Mouse (Mus musculus): ENCODE measurements around the gene Mdm4. TPM values are rescaled to one million over a fixed set of nuclear protein-coding genes. Genes with fewer than 3 reads are reported as not detected.

Mdm4 gene
- polyA plus RNA-seq, 1 experiment: 11.5 TPM

GRCm38 (mm10) chr1:133016775-133017428, 13.5 kb downstream of the Mdm4 start:
- H3ac ChIP-seq (ENCODE audit: control insufficient read depth, insufficient read length): no peak overlapping the region
- H3K27me3 ChIP-seq (ENCODE audit: control insufficient read depth, insufficient read depth, insufficient read length): no peaks in the 10 kb centered on the region
- H3K79me2 ChIP-seq (ENCODE audit: control insufficient read depth, insufficient read depth): peaks cover 92% of the 10 kb centered on the region
- H3K36me3 ChIP-seq (ENCODE audit: control insufficient read depth, insufficient read depth): peaks cover 32% of the 10 kb centered on the region
- TF ChIP-seq POLR2AphosphoS2 (IDR thresholded peaks at IDR 0.05; ENCODE audit: insufficient read length, low read depth) (no peak), POLR2A (IDR thresholded peaks at IDR 0.05; ENCODE audit: insufficient read length, low read depth) (no peak), MYOG (IDR thresholded peaks at IDR 0.05; ENCODE audit: control insufficient read depth in 1 of 3, insufficient read depth in 1 of 3, insufficient read length in 2 of 3, low read depth in 2 of 3) (no peak), TCF3 (IDR thresholded peaks at IDR 0.05; ENCODE audit: insufficient read length, low read depth) (no peak), MYOD1 (IDR thresholded peaks at IDR 0.05; ENCODE audit: control insufficient read depth in 1 of 3, insufficient read length in 2 of 3, low read depth in 2 of 3) (no peak), MAX (IDR thresholded peaks at IDR 0.05; ENCODE audit: low read depth) (no peak), CEBPB (IDR thresholded peaks at IDR 0.05; ENCODE audit: insufficient read depth, poor library complexity, severe bottlenecking) (no peak), REST (IDR thresholded peaks at IDR 0.05; ENCODE audit: insufficient read depth, insufficient read length) (no peak), E2F4 (IDR thresholded peaks at IDR 0.05; ENCODE audit: insufficient read depth) (no peak), TCF12 (IDR thresholded peaks at IDR 0.05; ENCODE audit: insufficient read depth, poor library complexity, severe bottlenecking) (no peak), USF1 (IDR thresholded peaks at IDR 0.05; ENCODE audit: low read depth) (no peak)
- no peak overlapping the region for H3K4me2 ChIP-seq (ENCODE audit: low read depth)
- no peak overlapping the region for H3K4me3 ChIP-seq

GRCm38 (mm10) chr1:133014196-133014595, 16.2 kb downstream of the Mdm4 start:
- no peak overlapping the region for H3ac ChIP-seq (ENCODE audit: control insufficient read depth, insufficient read length)
- H3K27me3 ChIP-seq (ENCODE audit: control insufficient read depth, insufficient read depth, insufficient read length): no peaks in the 10 kb centered on the region
- no peak overlapping the region for H3K4me2 ChIP-seq (ENCODE audit: low read depth)
- H3K36me3 ChIP-seq (ENCODE audit: control insufficient read depth, insufficient read depth): peaks cover 45% of the 10 kb centered on the region
- no peak for TF ChIP-seq POLR2A (IDR thresholded peaks at IDR 0.05; ENCODE audit: insufficient read length, low read depth)
- TF ChIP-seq E2F4 (IDR thresholded peaks at IDR 0.05; ENCODE audit: insufficient read depth): no peak
- no peak for TF ChIP-seq MYOD1 (IDR thresholded peaks at IDR 0.05; ENCODE audit: control insufficient read depth in 1 of 3, insufficient read length in 2 of 3, low read depth in 2 of 3)
- TF ChIP-seq MYOG (IDR thresholded peaks at IDR 0.05; ENCODE audit: control insufficient read depth in 1 of 3, insufficient read depth in 1 of 3, insufficient read length in 2 of 3, low read depth in 2 of 3): no peak
- TF ChIP-seq CEBPB (IDR thresholded peaks at IDR 0.05; ENCODE audit: insufficient read depth, poor library complexity, severe bottlenecking): no peak
- no peak for TF ChIP-seq REST (IDR thresholded peaks at IDR 0.05; ENCODE audit: insufficient read depth, insufficient read length)
- no peak for TF ChIP-seq USF1 (IDR thresholded peaks at IDR 0.05; ENCODE audit: low read depth)
- TF ChIP-seq TCF12 (IDR thresholded peaks at IDR 0.05; ENCODE audit: insufficient read depth, poor library complexity, severe bottlenecking): no peak
- TF ChIP-seq SRF (IDR thresholded peaks at IDR 0.05; ENCODE audit: control insufficient read depth, insufficient read length, low read depth): no peak
- no peak for TF ChIP-seq TCF3 (IDR thresholded peaks at IDR 0.05; ENCODE audit: insufficient read length, low read depth)
- TF ChIP-seq MAX (IDR thresholded peaks at IDR 0.05; ENCODE audit: low read depth): no peak
- TF ChIP-seq POLR2AphosphoS2 (IDR thresholded peaks at IDR 0.05; ENCODE audit: insufficient read length, low read depth): no peak
- H3K79me2 ChIP-seq (ENCODE audit: control insufficient read depth, insufficient read depth): peaks cover 85% of the 10 kb centered on the region
- H3K4me3 ChIP-seq: no peak overlapping the region

- H3K36me3 ChIP-seq (ENCODE audit: control insufficient read depth, insufficient read depth): peaks cover 50% of the 10 kb centered on the region
- TF ChIP-seq CEBPB (IDR thresholded peaks at IDR 0.05; ENCODE audit: insufficient read depth, poor library complexity, severe bottlenecking) (no peak), E2F4 (IDR thresholded peaks at IDR 0.05; ENCODE audit: insufficient read depth) (no peak), TCF3 (IDR thresholded peaks at IDR 0.05; ENCODE audit: insufficient read length, low read depth) (no peak), MYOD1 (IDR thresholded peaks at IDR 0.05; ENCODE audit: control insufficient read depth in 1 of 3, insufficient read length in 2 of 3, low read depth in 2 of 3) (no peak), MAX (IDR thresholded peaks at IDR 0.05; ENCODE audit: low read depth) (no peak), POLR2A (IDR thresholded peaks at IDR 0.05; ENCODE audit: insufficient read length, low read depth) (no peak), REST (IDR thresholded peaks at IDR 0.05; ENCODE audit: insufficient read depth, insufficient read length) (no peak), USF1 (IDR thresholded peaks at IDR 0.05; ENCODE audit: low read depth) (no peak), MYOG (IDR thresholded peaks at IDR 0.05; ENCODE audit: control insufficient read depth in 1 of 3, insufficient read depth in 1 of 3, insufficient read length in 2 of 3, low read depth in 2 of 3) (no peak), POLR2AphosphoS2 (IDR thresholded peaks at IDR 0.05; ENCODE audit: insufficient read length, low read depth) (no peak), SRF (IDR thresholded peaks at IDR 0.05; ENCODE audit: control insufficient read depth, insufficient read length, low read depth) (no peak), TCF12 (IDR thresholded peaks at IDR 0.05; ENCODE audit: insufficient read depth, poor library complexity, severe bottlenecking) (no peak)
These were observed 17.0 kb downstream of the Mdm4 start for GRCm38 (mm10) chr1:133013331-133013730.

GRCm38 (mm10) chr1:133011955-133012841, 18.2 kb downstream of the Mdm4 start:
- H3K27me3 ChIP-seq (ENCODE audit: control insufficient read depth, insufficient read depth, insufficient read length): no peaks in the 10 kb centered on the region
- H3K4me2 ChIP-seq (ENCODE audit: low read depth): no peak overlapping the region
- peaks cover 50% of the 10 kb centered on the region for H3K36me3 ChIP-seq (ENCODE audit: control insufficient read depth, insufficient read depth)
- no peak for TF ChIP-seq MYOD1 (IDR thresholded peaks at IDR 0.05; ENCODE audit: control insufficient read depth in 1 of 3, insufficient read length in 2 of 3, low read depth in 2 of 3)
- TF ChIP-seq POLR2AphosphoS2 (IDR thresholded peaks at IDR 0.05; ENCODE audit: insufficient read length, low read depth): no peak
- TF ChIP-seq TCF12 (IDR thresholded peaks at IDR 0.05; ENCODE audit: insufficient read depth, poor library complexity, severe bottlenecking): no peak
- TF ChIP-seq CEBPB (IDR thresholded peaks at IDR 0.05; ENCODE audit: insufficient read depth, poor library complexity, severe bottlenecking): no peak
- no peak for TF ChIP-seq E2F4 (IDR thresholded peaks at IDR 0.05; ENCODE audit: insufficient read depth)
- TF ChIP-seq REST (IDR thresholded peaks at IDR 0.05; ENCODE audit: insufficient read depth, insufficient read length): no peak
- TF ChIP-seq MYOG (IDR thresholded peaks at IDR 0.05; ENCODE audit: control insufficient read depth in 1 of 3, insufficient read depth in 1 of 3, insufficient read length in 2 of 3, low read depth in 2 of 3): no peak
- TF ChIP-seq TCF3 (IDR thresholded peaks at IDR 0.05; ENCODE audit: insufficient read length, low read depth): no peak
- peaks cover 83% of the 10 kb centered on the region for H3K79me2 ChIP-seq (ENCODE audit: control insufficient read depth, insufficient read depth)
- H3K4me3 ChIP-seq: no peak overlapping the region
- no peak overlapping the region for H3ac ChIP-seq (ENCODE audit: control insufficient read depth, insufficient read length)

More at GRCm38 (mm10) chr1:133013331-133013730, 17.0 kb downstream of the Mdm4 start:
- Histone ChIP-seq H3ac (ENCODE audit: control insufficient read depth, insufficient read length) (no peak overlapping the region), H3K27me3 (ENCODE audit: control insufficient read depth, insufficient read depth, insufficient read length) (no peaks in the 10 kb centered on the region), H3K4me2 (ENCODE audit: low read depth) (no peak overlapping the region), H3K79me2 (ENCODE audit: control insufficient read depth, insufficient read depth) (peaks cover 85% of the 10 kb centered on the region), H3K4me3 (no peak overlapping the region)

Measured in myocyte (in vitro differentiated cells).